ENCODE assay signal across 12 mouse cellular contexts in the genomic region with DNA sequence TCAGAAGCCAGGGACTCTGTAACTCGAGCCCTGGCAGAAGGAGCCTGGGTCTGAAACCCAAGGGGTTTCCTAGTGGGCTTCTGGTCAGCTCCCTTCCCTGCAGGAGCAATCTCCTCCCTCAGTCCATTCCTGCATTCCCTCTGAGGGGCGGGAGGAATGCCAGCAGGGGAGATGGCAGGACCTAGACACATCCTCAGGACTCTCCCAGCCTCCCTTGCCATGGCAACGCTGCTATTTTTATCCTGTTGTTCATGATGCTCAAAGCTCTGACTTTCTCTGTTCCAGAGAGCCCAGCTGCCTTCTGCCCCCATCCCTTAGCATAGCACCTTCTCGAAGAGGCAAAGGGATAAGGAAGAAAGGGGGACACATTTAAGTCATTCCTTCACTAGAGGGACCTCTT. TPM values are rescaled to one million over a fixed set of nuclear protein-coding genes. Genes with fewer than 3 reads are reported as not detected.
DNase-seq lines count a peak whose midpoint lies in the region; ATAC-seq and TF ChIP-seq lines count a peak whose summit lies in the region.
"Had no signal": no experiment of that assay in that cellular context is flagged by ENCODE, and none has a peak within 500 bp of the region (broad histone marks: within the 10 kb centered on the region; RNA-seq: fewer than 3 reads in every experiment).

No protein-coding gene starts in this region.

- peak overlapping the region; percentile 56; the same call in 1 of the 2 replicates for H3K9ac ChIP-seq in hindbrain, embryonic 13.5 days
- no peak overlapping the region for H3K9ac ChIP-seq in midbrain, postnatal 0 days (replicated peaks; ENCODE audit: low read length, poor library complexity, severe bottlenecking)

- WGBS in cerebellum, adult 2 months, result 5% methylated on average over 4 of the region's 4 CpGs
- WGBS in hindbrain, embryonic 13.5 days, result 15% methylated on average over 4 of the region's 4 CpGs
- WGBS in midbrain, postnatal 0 days, result 3% methylated on average over 4 of the region's 4 CpGs

- no peak overlapping the region for H3K4me2 ChIP-seq in hindbrain, embryonic 13.5 days
- no peak overlapping the region; the same call in 1 of the 2 replicates for H3K4me2 ChIP-seq in midbrain, postnatal 0 days (ENCODE audit: low read depth, low read length, poor library complexity, severe bottlenecking)

- no peak for TF ChIP-seq CTCF in cerebellum, adult 2 months (IDR thresholded peaks at IDR 0.05; ENCODE audit: borderline replicate concordance, insufficient read depth, low read depth, low read length)
- no peak for TF ChIP-seq CTCF in midbrain, postnatal 0 days (IDR thresholded peaks at IDR 0.05)

- H3K36me3 ChIP-seq in hindbrain, embryonic 13.5 days, result peaks cover 20% of the 10 kb centered on the region
- H3K36me3 ChIP-seq in midbrain, postnatal 0 days (ENCODE audit: insufficient read depth, low read length), result no peaks in the 10 kb centered on the region

- DNase-seq in frontal cortex, adult 2 months (ENCODE audit: extremely low spot score in 1 of 2, low spot score in 1 of 2), result peak; percentile 73 to 80
- DNase-seq in frontal cortex, postnatal 25 days (ENCODE audit: low spot score in 2 of 2), result no peak
- DNase-seq in cerebellum, adult 2 months, result peak; percentile 71 to 85
- DNase-seq in midbrain, postnatal 0 days (ENCODE audit: low spot score), result peak; percentile 73
- no peak for DNase-seq in lung, adult 18-20 months
- DNase-seq: adrenal gland, postnatal 10 days had no signal

- ATAC-seq in hindbrain, embryonic 13.5 days (ENCODE audit: low FRiP score), result no peak
- ATAC-seq in midbrain, postnatal 0 days (ENCODE audit: low FRiP score), result peak; percentile 33; the same call in 1 of the 2 replicates
- ATAC-seq in erythroid progenitor cell, adult 5-6 weeks (replicated peaks; ENCODE audit: low FRiP score, poor library complexity, severe bottlenecking), result no peak
- no peak for ATAC-seq in megakaryocyte-erythroid progenitor cell, adult 5-6 weeks (replicated peaks; ENCODE audit: low FRiP score, low TSS enrichment, poor library complexity, severe bottlenecking)

- no peaks in the 10 kb centered on the region for H3K9me3 ChIP-seq in hindbrain, embryonic 13.5 days
- no peaks in the 10 kb centered on the region for H3K9me3 ChIP-seq in midbrain, postnatal 0 days (ENCODE audit: low read length)

- no peak overlapping the region for H3K4me3 ChIP-seq in cerebellum, adult 2 months (replicated peaks; ENCODE audit: insufficient read depth, low read depth, low read length)
- no peak overlapping the region for H3K4me3 ChIP-seq in hindbrain, embryonic 13.5 days
- H3K4me3 ChIP-seq in midbrain, postnatal 0 days (ENCODE audit: low read depth, low read length), result no peak overlapping the region

- H3K27ac ChIP-seq in cerebellum, adult 2 months (ENCODE audit: insufficient read depth, low read length), result peak overlapping the region; percentile 59
- H3K27ac ChIP-seq in hindbrain, embryonic 13.5 days, result peak overlapping the region; percentile 78
- H3K27ac ChIP-seq in midbrain, postnatal 0 days (ENCODE audit: low read depth, low read length), result peak overlapping the region; percentile 62

- no peak; the same call in 1 of the 2 replicates for TF ChIP-seq POLR2A in cerebellum, adult 2 months (IDR thresholded peaks at IDR 0.05; ENCODE audit: borderline replicate concordance, insufficient read depth, low read length)

- peaks cover 35% of the 10 kb centered on the region for H3K4me1 ChIP-seq in cerebellum, adult 2 months (ENCODE audit: control insufficient read depth, insufficient read depth, low read length)
- peaks cover 83% of the 10 kb centered on the region for H3K4me1 ChIP-seq in hindbrain, embryonic 13.5 days (replicated peaks)
- H3K4me1 ChIP-seq in midbrain, postnatal 0 days (ENCODE audit: insufficient read depth, low read length), result peaks cover 25% of the 10 kb centered on the region

- no peaks in the 10 kb centered on the region for H3K27me3 ChIP-seq in cerebellum, adult 2 months (ENCODE audit: control insufficient read depth, insufficient read depth, low read length)
- no peaks in the 10 kb centered on the region for H3K27me3 ChIP-seq in hindbrain, embryonic 13.5 days
- H3K27me3 ChIP-seq in midbrain, postnatal 0 days (ENCODE audit: insufficient read depth, low read length), result no peaks in the 10 kb centered on the region

RNA-seq across cellular contexts. Expression of a gene that starts 16.9 kb away (rescaled TPM):
- 6.4 and 6.8 TPM in 2 replicates for polyA plus RNA-seq in frontal cortex, adult 2 months (2012; rRNA removed)
- polyA plus RNA-seq in cerebellum, adult 2 months (2012; rRNA removed), result 3.2 and 3.6 TPM in 2 replicates
- 4.2 and 4.8 TPM in 2 replicates for polyA plus RNA-seq in hindbrain, embryonic 13.5 days (2015; fragmentation: Nextera tagmentation; extraction: Ambion mirVana)
- 3.9 and 6.9 TPM in 2 replicates for total RNA-seq in midbrain, postnatal 0 days (2014; rRNA removed)
- polyA plus RNA-seq in midbrain, postnatal 0 days (2015; fragmentation: Nextera tagmentation; extraction: Ambion mirVana), result 0.50 and 0.54 TPM in 2 replicates
- not detected in 2 replicates for total RNA-seq in erythroid progenitor cell, adult 5-6 weeks (2015; ENCODE audit: low replicate concordance)
- total RNA-seq in erythroid progenitor cell, adult 5-6 weeks (2017; ENCODE audit: low replicate concordance), result not detected in 2 replicates
- total RNA-seq in megakaryocyte-erythroid progenitor cell, adult 5-6 weeks (2014; fragmentation: Nextera tagmentation), result not detected in 2 replicates
- total RNA-seq in megakaryocyte-erythroid progenitor cell, adult 5-6 weeks (2017), result not detected in 2 replicates

RNA-seq across cellular contexts. Expression of a gene that starts 16.9 kb away (rescaled TPM):
- polyA plus RNA-seq in frontal cortex, adult 2 months (2012; rRNA removed), result 9.6 and 10.7 TPM in 2 replicates
- 7.1 and 7.6 TPM in 2 replicates for polyA plus RNA-seq in cerebellum, adult 2 months (2012; rRNA removed)
- polyA plus RNA-seq in hindbrain, embryonic 13.5 days (2015; fragmentation: Nextera tagmentation; extraction: Ambion mirVana), result 24.8 and 25.7 TPM in 2 replicates
- 9.3 and 12.6 TPM in 2 replicates for total RNA-seq in midbrain, postnatal 0 days (2014; rRNA removed)
- polyA plus RNA-seq in midbrain, postnatal 0 days (2015; fragmentation: Nextera tagmentation; extraction: Ambion mirVana), result 11.3 and 12.6 TPM in 2 replicates
- total RNA-seq in erythroid progenitor cell, adult 5-6 weeks (2015; ENCODE audit: low replicate concordance), result not detected in 2 replicates
- total RNA-seq in erythroid progenitor cell, adult 5-6 weeks (2017; ENCODE audit: low replicate concordance), result not detected in 2 replicates
- not detected in 2 replicates for total RNA-seq in megakaryocyte-erythroid progenitor cell, adult 5-6 weeks (2014; fragmentation: Nextera tagmentation)
- not detected in 2 replicates for total RNA-seq in megakaryocyte-erythroid progenitor cell, adult 5-6 weeks (2017)

RNA-seq across cellular contexts. Expression of a gene that starts 21.4 kb away (rescaled TPM):
- not detected in 2 replicates for polyA plus RNA-seq in frontal cortex, adult 2 months (2012; rRNA removed)
- not detected in 2 replicates for polyA plus RNA-seq in cerebellum, adult 2 months (2012; rRNA removed)
- polyA plus RNA-seq in hindbrain, embryonic 13.5 days (2015; fragmentation: Nextera tagmentation; extraction: Ambion mirVana), result 0.63 and 0.95 TPM in 2 replicates
- not detected in 2 replicates for total RNA-seq in midbrain, postnatal 0 days (2014; rRNA removed)
- polyA plus RNA-seq in midbrain, postnatal 0 days (2015; fragmentation: Nextera tagmentation; extraction: Ambion mirVana), result 0.22 TPM in 1 of 2 replicates, not detected in the other
- not detected in 2 replicates for total RNA-seq in erythroid progenitor cell, adult 5-6 weeks (2015; ENCODE audit: low replicate concordance)
- total RNA-seq in erythroid progenitor cell, adult 5-6 weeks (2017; ENCODE audit: low replicate concordance), result not detected in 2 replicates
- not detected in 2 replicates for total RNA-seq in megakaryocyte-erythroid progenitor cell, adult 5-6 weeks (2014; fragmentation: Nextera tagmentation)
- not detected in 2 replicates for total RNA-seq in megakaryocyte-erythroid progenitor cell, adult 5-6 weeks (2017)
- total RNA-seq: adrenal gland, postnatal 10 days had no signal
- polyA plus RNA-seq: C2C12; limb, embryonic 14.5 days; neural tube, embryonic 11.5 days had no signal

Comparison
In these comparisons a context has a peak if more than half of its experiments do, and no peak if none do; other contexts are left out.
1. DNase-seq: peak in frontal cortex, adult 2 months (2 of 2), cerebellum, adult 2 months (2 of 2) and midbrain, postnatal 0 days (single experiment); none in frontal cortex, postnatal 25 days (0 of 2) and lung, adult 18-20 months (0 of 2).
2. Peak in every context shown above with its lines, with median percentiles within 50 percentile points of each other: H3K27ac ChIP-seq.